Mouse (Mus musculus) heart, embryonic 14.5 days (tissue): ENCODE results near the gene Emc7. TPM values are rescaled to one million over a fixed set of nuclear protein-coding genes. Genes with fewer than 3 reads are reported as not detected.

Experiments
- ATAC-seq: fragments of 200-750 bp; cut with Nextera tagmentation; 2 replicates; pipeline ENCODE4 v1.8.0; 2017; ENCODE audit warnings: low read depth, moderate TSS enrichment; ENCODE audit not compliant: insufficient number of reproducible peaks, insufficient read depth, low FRiP score
- H3K27ac ChIP-seq, 2 experiments: fragments of 200-500 bp in 1 of 2; fragments of 300-500 bp in 1 of 2; sonication (generic) in 1 of 2; replicated peaks in 1 of 2; 2 replicates each; pipeline ENCODE4 v1.5.1; 2012 to 2014; ENCODE audit warnings: low read depth in 2 of 2, low read length in 2 of 2, control low read depth in 1 of 2, mild to moderate bottlenecking in 1 of 2, mixed read lengths in 1 of 2; ENCODE audit not compliant: control insufficient read depth in 1 of 2, insufficient read depth in 1 of 2
- H3K27me3 ChIP-seq: fragments of 300-500 bp; sonication (generic); 2 replicates; pipeline ENCODE4 v1.6.1; 2014; ENCODE audit warnings: mild to moderate bottlenecking, low read length, control low read depth; ENCODE audit not compliant: control insufficient read depth, insufficient read depth
- H3K36me3 ChIP-seq: fragments of 300-500 bp; sonication (generic); 2 replicates; pipeline ENCODE4 v1.6.1; 2014; ENCODE audit warnings: mild to moderate bottlenecking, control low read depth, low read length, mixed read lengths; ENCODE audit not compliant: control insufficient read depth, insufficient read depth
- H3K4me1 ChIP-seq, 2 experiments: fragments of 200-500 bp in 1 of 2; fragments of 300-500 bp in 1 of 2; sonication (generic) in 1 of 2; 2 replicates each; pipeline ENCODE4 v1.6.1; 2012 to 2014; ENCODE audit warnings: low read length in 2 of 2, control low read depth in 1 of 2, mixed read lengths in 1 of 2; ENCODE audit not compliant: control insufficient read depth in 2 of 2, insufficient read depth in 2 of 2
- H3K4me2 ChIP-seq: fragments of 300-500 bp; sonication (generic); 2 replicates; pipeline ENCODE4 v1.6.1; 2014; ENCODE audit warnings: mild to moderate bottlenecking, low read length
- H3K4me3 ChIP-seq, 2 experiments: fragments of 200-500 bp in 1 of 2; fragments of 300-500 bp in 1 of 2; sonication (generic) in 1 of 2; 2 replicates each; pipeline ENCODE4 v1.5.1; 2012 to 2014; ENCODE audit warnings: low read length in 2 of 2, mild to moderate bottlenecking in 2 of 2, control low read depth in 1 of 2, low read depth in 1 of 2, moderate library complexity in 1 of 2; ENCODE audit not compliant: control insufficient read depth in 1 of 2, insufficient read depth in 1 of 2
- H3K9ac ChIP-seq: fragments of 300-500 bp; sonication (generic); 2 replicates; pipeline ENCODE4 v1.6.1; 2014; ENCODE audit warnings: mild to moderate bottlenecking, low read length
- H3K9me3 ChIP-seq: fragments of 300-500 bp; sonication (generic); 2 replicates; pipeline ENCODE4 v1.6.1; 2016; ENCODE audit warnings: low read length, control low read depth; ENCODE audit not compliant: control insufficient read depth
- WGBS: fragments of 180-500 bp; shearing (Covaris S2); extraction: QIAGEN DNeasy Blood & Tissue Kit; methylation state at CpG from one replicate; pipeline ENCODE4 v1.1.7; 2014; 5-methylcytosine and 5-hydroxymethylcytosine counted together
- polyA plus RNA-seq: library from polyadenylated mRNA; unstranded; fragments of >200 nt; fragmentation: Nextera tagmentation; extraction: Ambion mirVana; gene quantifications from 2 replicates; pipeline ENCODE4 v1.2.1, GENCODE M21; 2014

Emc7 gene
- polyA plus RNA-seq, 1 experiment from 2014 or later: 20.1 TPM

- 96% methylated on average over 1 of the region's 1 CpGs for WGBS
- ATAC-seq: no peak
- Histone ChIP-seq H3K9ac (no peak overlapping the region), H3K36me3 (no peaks in the 10 kb centered on the region), H3K27me3 (no peaks in the 10 kb centered on the region), H3K4me2 (no peak overlapping the region), H3K27ac (no peak overlapping the region), H3K4me3 (no peak overlapping the region), H3K4me1 (0 out of 4 replicates have a peak, but pooled peaks cover 0 to 4% of the 10 kb centered on the region in 2 experiments), H3K9me3 (no peaks in the 10 kb centered on the region)
Observed at GRCm38 (mm10) chr2:112507444-112507843, 52.6 kb downstream of the Emc7 start.

GRCm38 (mm10) chr2:112510140-112510539 lies 55.3 kb downstream of the Emc7 start:
- H3K4me1 ChIP-seq: 0 out of 4 replicates have a peak, but pooled peaks cover 0 to 4% of the 10 kb centered on the region in 2 experiments
- WGBS: 63% methylated on average over 4 of the region's 4 CpGs

GRCm38 (mm10) chr2:112513036-112513435 lies 58.2 kb downstream of the Emc7 start:
- ATAC-seq: no peak
- H3K27me3 ChIP-seq: no peaks in the 10 kb centered on the region
- H3K4me1 ChIP-seq: 0 out of 4 replicates have a peak, but pooled peaks cover 0 to 4% of the 10 kb centered on the region in 2 experiments
- H3K36me3 ChIP-seq: no peaks in the 10 kb centered on the region
- H3K9ac ChIP-seq: no peak overlapping the region
- H3K4me3 ChIP-seq: no peak overlapping the region
- no peaks in the 10 kb centered on the region for H3K9me3 ChIP-seq
- H3K27ac ChIP-seq: no peak overlapping the region
- WGBS: 85% methylated on average over 1 of the region's 1 CpGs
- no peak overlapping the region for H3K4me2 ChIP-seq

More at GRCm38 (mm10) chr2:112510140-112510539, 55.3 kb downstream of the Emc7 start:
- Histone ChIP-seq H3K4me3 (no peak overlapping the region), H3K9ac (no peak overlapping the region), H3K4me2 (no peak overlapping the region), H3K36me3 (no peaks in the 10 kb centered on the region), H3K27ac (no peak overlapping the region), H3K27me3 (no peaks in the 10 kb centered on the region), H3K9me3 (no peaks in the 10 kb centered on the region)
- no peak for ATAC-seq

DNA sequence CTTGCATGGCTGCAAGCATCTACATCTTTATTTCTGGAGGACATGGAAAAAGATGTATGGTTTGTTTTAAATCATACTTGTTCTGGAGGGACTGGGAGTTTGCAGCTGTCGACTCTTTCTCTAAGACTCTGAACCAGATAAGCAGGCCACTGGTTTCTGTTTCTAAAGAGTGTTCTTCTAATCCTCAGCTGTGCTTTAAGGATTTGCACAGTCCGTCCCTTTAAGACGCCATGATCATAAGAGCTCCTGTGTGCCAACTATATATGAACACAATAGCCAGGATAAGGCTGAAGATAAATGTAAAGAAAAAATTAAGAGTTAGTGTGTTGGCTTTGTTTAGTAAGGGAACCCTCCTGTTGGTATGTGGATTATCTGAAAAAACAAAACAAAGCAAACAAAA lies 61.9 kb downstream of the Emc7 start:
- no peaks in the 10 kb centered on the region for H3K9me3 ChIP-seq
- no peak overlapping the region for H3K4me2 ChIP-seq
- H3K9ac ChIP-seq: no peak overlapping the region
- no peaks in the 10 kb centered on the region for H3K4me1 ChIP-seq
- H3K27me3 ChIP-seq: no peaks in the 10 kb centered on the region
- 49% methylated on average over 3 of the region's 3 CpGs for WGBS
- no peak for ATAC-seq
- H3K4me3 ChIP-seq: no peak overlapping the region
- no peak overlapping the region for H3K27ac ChIP-seq
- no peaks in the 10 kb centered on the region for H3K36me3 ChIP-seq

GRCm38 (mm10) chr2:112517218-112517617 lies 62.4 kb downstream of the Emc7 start:
- H3K4me1 ChIP-seq: no peaks in the 10 kb centered on the region
- 86% methylated on average over 3 of the region's 3 CpGs for WGBS
- ATAC-seq: no peak

GRCm38 (mm10) chr2:112518541-112518940 lies 63.7 kb downstream of the Emc7 start:
- Histone ChIP-seq H3K27me3 (no peaks in the 10 kb centered on the region), H3K4me2 (no peak overlapping the region), H3K9ac (no peak overlapping the region), H3K36me3 (no peaks in the 10 kb centered on the region), H3K9me3 (no peaks in the 10 kb centered on the region), H3K4me3 (no peak overlapping the region), H3K4me1 (no peaks in the 10 kb centered on the region), H3K27ac (no peak overlapping the region)
- no peak for ATAC-seq

More at GRCm38 (mm10) chr2:112517218-112517617, 62.4 kb downstream of the Emc7 start:
- Histone ChIP-seq H3K4me2 (no peak overlapping the region), H3K36me3 (no peaks in the 10 kb centered on the region), H3K9ac (no peak overlapping the region), H3K4me3 (no peak overlapping the region), H3K9me3 (no peaks in the 10 kb centered on the region), H3K27ac (no peak overlapping the region), H3K27me3 (no peaks in the 10 kb centered on the region)

DNA sequence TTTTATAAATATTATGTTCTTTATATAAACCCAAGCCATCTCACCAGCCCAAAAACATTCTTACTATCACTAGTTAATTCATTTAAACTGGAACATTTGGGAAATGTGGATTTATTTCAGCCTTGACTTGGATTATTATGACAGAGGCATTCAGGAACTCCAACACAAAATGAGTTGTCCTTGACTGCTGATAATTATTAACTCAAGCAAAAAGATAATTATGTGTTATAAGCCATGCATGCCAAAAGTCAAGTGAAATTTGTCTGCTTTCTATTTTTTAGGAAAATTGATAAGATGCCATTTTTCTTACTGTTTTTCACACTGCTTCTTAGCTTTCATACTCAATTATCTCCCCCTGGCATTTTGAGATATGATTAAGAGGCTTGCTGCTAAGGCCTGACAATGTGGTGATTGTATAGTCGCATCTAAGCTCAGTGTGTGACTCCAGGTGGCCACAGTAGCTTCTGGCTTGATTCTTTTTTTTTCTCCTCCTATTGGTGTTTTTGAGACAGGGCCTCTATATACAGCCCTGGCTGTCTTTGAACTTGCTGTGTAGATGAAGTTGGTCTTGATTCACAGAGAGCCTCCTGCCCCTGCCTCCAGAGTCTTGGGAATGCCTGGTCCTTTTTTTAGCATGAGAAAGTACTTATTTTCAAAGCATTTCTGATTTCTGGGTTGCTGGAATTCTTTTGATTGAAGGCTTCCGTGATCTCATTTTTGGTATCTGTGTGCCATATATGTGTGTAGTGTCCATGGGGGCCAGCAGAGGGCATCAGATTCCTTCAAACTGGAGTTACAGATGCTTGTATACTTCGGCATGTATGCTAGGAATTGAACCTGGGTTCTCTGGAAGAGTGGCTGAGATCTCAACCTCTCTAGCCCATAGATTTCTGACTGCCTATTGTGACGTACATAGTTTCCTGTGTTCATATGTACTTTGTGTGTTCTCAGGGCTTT lies 66.0 kb downstream of the Emc7 start:
- Histone ChIP-seq H3K27ac (no peak overlapping the region), H3K4me1 (no peaks in the 10 kb centered on the region), H3K9ac (no peak overlapping the region), H3K36me3 (no peaks in the 10 kb centered on the region), H3K4me2 (no peak overlapping the region), H3K9me3 (no peaks in the 10 kb centered on the region), H3K27me3 (no peaks in the 10 kb centered on the region), H3K4me3 (no peak overlapping the region)
- WGBS: 83% methylated on average over 4 of the region's 4 CpGs
- no peak for ATAC-seq
